Mouse (Mus musculus): Measurements from ENCODE around the gene Adgrg5.

- TF ChIP-seq POLR2A (IDR thresholded peaks at IDR 0.05; ENCODE audit: extremely low read depth, insufficient read depth, low read length) (no peak), CTCF (IDR thresholded peaks at IDR 0.05; ENCODE audit: extremely low read depth, insufficient read depth, low read length) (no peak)
These were observed 10.3 kb upstream of the Adgrg5 start for GRCm38 (mm10) chr8:94913061-94913660.
